Mouse (Mus musculus) CH12.LX (cell line): ENCODE results near the gene 2310079G19Rik.

ENCODE experiments used
- CTCF ChIP-seq, 2 experiments: IDR thresholded peaks in 1 of 2; conservative IDR thresholded peaks in 1 of 2; 2 replicates each; pipeline ENCODE4 v1.5.1; 2011 to 2012; ENCODE audit warnings: low read depth in 2 of 2, low read length in 2 of 2, improper control_type of control experiment in 1 of 2, inconsistent platforms in 1 of 2, mild to moderate bottlenecking in 1 of 2, moderate library complexity in 1 of 2
- EP300 ChIP-seq: IDR thresholded peaks from 2 replicates; pipeline ENCODE4 v1.6.1; 2011; ENCODE audit warnings: low read length, improper control_type of control experiment
- ETS1 ChIP-seq: conservative IDR thresholded peaks from 2 replicates; pipeline ENCODE4 v1.6.1; 2012; ENCODE audit warnings: low read depth, mild to moderate bottlenecking, inconsistent platforms, low read length, improper control_type of control experiment, moderate library complexity
- MAX ChIP-seq: IDR thresholded peaks from 2 replicates; pipeline ENCODE4 v1.6.1; 2011; ENCODE audit warnings: low read length, improper control_type of control experiment
- MXI1 ChIP-seq: IDR thresholded peaks from 2 replicates; pipeline ENCODE4 v1.6.1; 2011; ENCODE audit warnings: mild to moderate bottlenecking, low read depth, low read length, improper control_type of control experiment
- USF1 ChIP-seq: IDR thresholded peaks from 2 replicates; pipeline ENCODE4 v1.6.1; 2014; ENCODE audit warnings: low read depth, mild to moderate bottlenecking, inconsistent platforms, low read length, improper control_type of control experiment

DNA sequence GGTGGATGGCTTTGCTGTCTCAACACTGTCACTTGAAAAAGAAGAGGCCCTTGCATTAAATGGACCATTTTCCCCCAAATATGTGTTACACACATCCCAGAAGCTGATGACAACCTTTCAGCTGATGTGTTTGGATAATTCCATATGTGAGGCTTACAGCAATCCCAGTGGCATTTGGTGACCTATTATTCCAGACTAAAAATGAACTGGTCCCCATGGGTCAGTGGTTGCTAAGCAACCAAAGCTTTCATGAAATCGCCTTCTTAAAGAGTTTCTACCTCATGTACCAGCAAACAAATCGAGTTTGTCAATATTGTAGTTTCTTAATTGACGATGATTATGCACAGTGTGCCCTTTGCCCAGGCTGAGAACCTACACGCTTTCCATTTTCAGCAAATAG, 14.8 kb downstream of the 2310079G19Rik start:
- TF ChIP-seq ETS1 (no peak), MXI1 (no peak), USF1 (no peak), MAX (no peak), CTCF (conservative IDR thresholded peaks at IDR 0.05 in 1 of 2, IDR thresholded peaks at IDR 0.05 in 1 of 2; ENCODE audit: low read depth in 2 of 2, low read length in 2 of 2) (no peak), EP300 (no peak)
